Mouse (Mus musculus) forebrain, embryonic 15.5 days (tissue): ENCODE data around the gene Tango6. TPM values are rescaled to one million over a fixed set of nuclear protein-coding genes. Genes with fewer than 3 reads are reported as not detected.

ENCODE experiments used
- ATAC-seq: fragments of 200-750 bp; cut with Nextera tagmentation; replicated peaks from 2 replicates; pipeline ENCODE4 v1.8.0; 2017; ENCODE audit warnings: mild to moderate bottlenecking, moderate TSS enrichment, moderate library complexity
- H3K27ac ChIP-seq: fragments of 300-500 bp; sonication (generic); replicated peaks from 2 replicates; pipeline ENCODE4 v1.5.1; 2015; ENCODE audit warnings: mild to moderate bottlenecking, inconsistent platforms
- H3K27me3 ChIP-seq: fragments of 300-500 bp; sonication (generic); 2 replicates; pipeline ENCODE4 v1.6.1; 2015; ENCODE audit warnings: inconsistent platforms
- H3K36me3 ChIP-seq: fragments of 300-500 bp; sonication (generic); 2 replicates; pipeline ENCODE4 v1.6.1; 2015; ENCODE audit warnings: mild to moderate bottlenecking, inconsistent platforms
- H3K4me1 ChIP-seq: fragments of 300-500 bp; sonication (generic); 2 replicates; pipeline ENCODE4 v1.6.1; 2015; ENCODE audit warnings: inconsistent platforms
- H3K4me2 ChIP-seq: fragments of 300-500 bp; sonication (generic); replicated peaks from 2 replicates; pipeline ENCODE4 v1.6.1; 2015; ENCODE audit warnings: mild to moderate bottlenecking, inconsistent platforms
- H3K4me3 ChIP-seq: fragments of 300-500 bp; sonication (generic); 2 replicates; pipeline ENCODE4 v1.5.1; 2015; ENCODE audit warnings: mild to moderate bottlenecking, inconsistent platforms
- H3K9ac ChIP-seq: fragments of 300-500 bp; sonication (generic); replicated peaks from 2 replicates; pipeline ENCODE4 v1.6.1; 2015; ENCODE audit warnings: mild to moderate bottlenecking, inconsistent platforms
- H3K9me3 ChIP-seq: fragments of 300-500 bp; sonication (generic); 2 replicates; pipeline ENCODE4 v1.6.1; 2016; ENCODE audit warnings: inconsistent platforms
- WGBS: fragments of 180-500 bp; shearing (Covaris S2); methylation state at CpG from one replicate; pipeline ENCODE4 v1.1.7; 2015; ENCODE audit warnings: mixed read lengths; 5-methylcytosine and 5-hydroxymethylcytosine counted together
- polyA plus RNA-seq: library from polyadenylated mRNA; unstranded; fragments of >200 nt; fragmentation: Nextera tagmentation; extraction: Ambion mirVana; gene quantifications from 2 replicates; pipeline ENCODE4 v1.2.1, GENCODE M21; 2015

Gene Tango6
- polyA plus RNA-seq, 1 experiment from 2014 or later, result 4.9 TPM

DNA sequence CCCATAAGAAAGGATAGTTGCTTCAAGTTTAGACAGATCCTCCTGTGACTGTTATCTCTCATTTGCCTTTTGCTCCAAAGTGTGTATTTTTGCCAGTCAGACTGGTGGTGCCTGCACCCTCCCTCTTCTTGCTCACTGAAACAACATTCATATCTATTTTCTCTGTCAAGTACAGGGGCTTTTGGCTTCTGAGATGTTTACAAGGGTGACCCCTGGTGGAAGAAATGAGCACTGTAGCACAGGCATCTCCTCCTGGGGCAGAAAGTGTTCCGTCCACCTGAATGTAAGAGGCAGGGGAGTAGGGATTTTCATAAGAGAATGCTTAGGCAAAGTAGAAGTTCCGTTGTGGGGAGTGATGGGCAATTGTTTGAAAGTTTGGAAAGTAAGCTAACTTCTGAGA is 35.5 kb upstream of the Tango6 start:
- Histone ChIP-seq H3K4me1 (no peaks in the 10 kb centered on the region), H3K27me3 (no peaks in the 10 kb centered on the region), H3K9ac (no peak overlapping the region), H3K36me3 (no peaks in the 10 kb centered on the region), H3K4me3 (no peak overlapping the region), H3K4me2 (no peak overlapping the region), H3K27ac (no peak overlapping the region), H3K9me3 (no peaks in the 10 kb centered on the region)
- no peak for ATAC-seq
- 39% methylated on average over 2 of the region's 2 CpGs for WGBS

- Histone ChIP-seq H3K27me3 (no peaks in the 10 kb centered on the region), H3K36me3 (no peaks in the 10 kb centered on the region), H3K27ac (no peak overlapping the region), H3K9me3 (no peaks in the 10 kb centered on the region), H3K4me3 (no peak overlapping the region), H3K4me2 (no peak overlapping the region), H3K9ac (no peak overlapping the region), H3K4me1 (no peaks in the 10 kb centered on the region)
- no peak for ATAC-seq
- 93% methylated on average over 8 of the region's 8 CpGs for WGBS
Observed at GRCm38 (mm10) chr8:106648421-106648820, 34.4 kb upstream of the Tango6 start.

DNA sequence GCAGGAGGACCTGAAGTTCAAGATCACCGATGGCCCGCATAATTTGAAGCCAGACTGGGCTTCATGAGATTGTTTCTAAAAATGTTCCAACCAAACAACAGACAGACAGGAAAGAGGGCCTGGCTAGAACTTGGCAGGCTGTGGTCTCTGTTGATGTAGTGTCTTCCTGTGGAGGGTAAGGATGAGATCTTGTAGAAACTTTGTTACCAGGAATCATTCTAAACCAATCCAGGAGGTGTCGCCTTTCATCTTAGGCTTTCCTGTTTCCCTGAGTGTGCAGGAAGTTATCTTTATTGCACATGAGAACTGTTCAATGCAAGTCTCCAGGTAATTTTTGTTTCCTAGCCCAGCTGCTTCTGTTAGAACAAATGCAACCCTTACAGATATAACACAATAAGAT is 30.9 kb upstream of the Tango6 start:
- Histone ChIP-seq H3K36me3 (no peaks in the 10 kb centered on the region), H3K4me1 (no peaks in the 10 kb centered on the region), H3K4me2 (no peak overlapping the region), H3K4me3 (no peak overlapping the region), H3K27ac (no peak overlapping the region), H3K9me3 (no peaks in the 10 kb centered on the region), H3K27me3 (no peaks in the 10 kb centered on the region), H3K9ac (no peak overlapping the region)
- no peak for ATAC-seq
- WGBS, result 91% methylated on average over 3 of the region's 3 CpGs

DNA sequence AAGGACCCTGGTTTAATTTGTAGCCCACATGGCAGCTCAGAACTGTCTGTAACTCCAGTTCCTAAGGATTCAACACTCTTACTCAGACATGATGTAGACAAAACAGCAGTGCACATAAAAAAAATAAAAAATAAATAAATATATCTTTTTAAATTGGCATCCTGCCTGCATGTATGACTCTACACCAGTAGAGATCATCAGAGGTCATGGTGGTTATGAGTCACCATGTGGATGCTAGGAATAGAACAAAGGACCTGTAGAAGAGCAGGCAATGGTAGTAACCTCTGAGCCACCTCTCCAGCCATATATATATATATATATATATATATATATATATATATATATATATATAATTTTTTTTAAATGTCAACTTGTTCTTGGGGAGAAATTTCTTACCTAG is 26.8 kb upstream of the Tango6 start:
- Histone ChIP-seq H3K4me1 (no peaks in the 10 kb centered on the region), H3K27me3 (no peaks in the 10 kb centered on the region), H3K27ac (no peak overlapping the region), H3K9me3 (no peaks in the 10 kb centered on the region), H3K4me2 (no peak overlapping the region), H3K4me3 (no peak overlapping the region), H3K9ac (no peak overlapping the region), H3K36me3 (no peaks in the 10 kb centered on the region)
- ATAC-seq, result no peak

GRCm38 (mm10) chr8:106672786-106673185 is 10.1 kb upstream of the Tango6 start:
- no peaks in the 10 kb centered on the region for H3K4me1 ChIP-seq
- WGBS, result 64% methylated on average over 2 of the region's 2 CpGs
- no peak overlapping the region for H3K4me2 ChIP-seq
- H3K9ac ChIP-seq, result no peak overlapping the region
- H3K4me3 ChIP-seq, result no peak overlapping the region
- H3K36me3 ChIP-seq, result no peaks in the 10 kb centered on the region
- H3K27ac ChIP-seq, result no peak overlapping the region
- H3K9me3 ChIP-seq, result no peaks in the 10 kb centered on the region
- H3K27me3 ChIP-seq, result no peaks in the 10 kb centered on the region
- no peak for ATAC-seq

- Histone ChIP-seq H3K4me2 (no peak overlapping the region), H3K27ac (no peak overlapping the region), H3K4me3 (no peak overlapping the region), H3K9ac (no peak overlapping the region), H3K27me3 (no peaks in the 10 kb centered on the region), H3K4me1 (no peaks in the 10 kb centered on the region), H3K9me3 (no peaks in the 10 kb centered on the region), H3K36me3 (no peaks in the 10 kb centered on the region)
- no peak for ATAC-seq
- WGBS, result 98% methylated on average over 15 of the region's 15 CpGs
Observed at GRCm38 (mm10) chr8:106674318-106674717, 8.6 kb upstream of the Tango6 start.

- ATAC-seq, result no peak
- no peaks in the 10 kb centered on the region for H3K27me3 ChIP-seq
- H3K9me3 ChIP-seq, result no peaks in the 10 kb centered on the region
- H3K9ac ChIP-seq, result no peak overlapping the region
- H3K27ac ChIP-seq, result no peak overlapping the region
- WGBS, result 74% methylated on average over 8 of the region's 8 CpGs
- H3K4me2 ChIP-seq, result no peak overlapping the region
- H3K36me3 ChIP-seq, result no peaks in the 10 kb centered on the region
- no peak overlapping the region for H3K4me3 ChIP-seq
- H3K4me1 ChIP-seq, result no peaks in the 10 kb centered on the region
Observed at GRCm38 (mm10) chr8:106674894-106675293, 8.0 kb upstream of the Tango6 start.

- no peak overlapping the region for H3K4me2 ChIP-seq
- no peaks in the 10 kb centered on the region for H3K9me3 ChIP-seq
- ATAC-seq, result no peak
- no peaks in the 10 kb centered on the region for H3K27me3 ChIP-seq
- H3K36me3 ChIP-seq, result no peaks in the 10 kb centered on the region
- H3K9ac ChIP-seq, result no peak overlapping the region
- WGBS, result 94% methylated on average over 4 of the region's 4 CpGs
- no peak overlapping the region for H3K27ac ChIP-seq
- H3K4me3 ChIP-seq, result no peak overlapping the region
- H3K4me1 ChIP-seq, result no peaks in the 10 kb centered on the region
Observed at GRCm38 (mm10) chr8:106684387-106684786, 1.5 kb downstream of the Tango6 start.

GRCm38 (mm10) chr8:106687479-106687878 is 4.6 kb downstream of the Tango6 start:
- Histone ChIP-seq H3K27me3 (no peaks in the 10 kb centered on the region), H3K4me2 (no peak overlapping the region), H3K4me3 (no peak overlapping the region), H3K4me1 (no peaks in the 10 kb centered on the region), H3K27ac (no peak overlapping the region), H3K36me3 (no peaks in the 10 kb centered on the region), H3K9ac (no peak overlapping the region), H3K9me3 (no peaks in the 10 kb centered on the region)
- WGBS, result 3% methylated on average over 4 of the region's 4 CpGs
- no peak for ATAC-seq

DNA sequence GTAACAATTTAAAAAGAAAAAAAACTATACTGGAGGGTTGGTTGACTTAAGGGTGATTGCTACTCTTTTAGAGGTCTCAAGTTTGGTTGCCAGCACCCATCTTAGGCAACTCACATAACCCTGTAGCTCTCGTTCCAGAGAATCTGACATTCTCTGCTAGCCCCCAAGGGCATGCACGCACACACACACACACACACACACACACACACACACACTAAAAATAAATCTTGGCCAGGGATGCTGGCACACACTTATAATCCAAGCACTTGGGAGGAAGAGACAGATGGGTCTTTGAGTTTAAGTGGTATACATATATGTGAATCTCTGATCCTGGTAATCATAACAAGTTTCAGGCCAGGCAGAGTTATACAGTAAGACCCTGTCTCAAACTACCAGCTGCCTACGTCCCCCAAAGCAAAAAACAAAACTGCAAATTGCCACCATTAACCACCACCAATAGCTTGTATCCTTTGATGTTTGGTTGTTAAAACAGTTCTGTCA is 14.9 kb downstream of the Tango6 start:
- H3K9me3 ChIP-seq, result no peaks in the 10 kb centered on the region
- WGBS, result 69% methylated on average over 3 of the region's 3 CpGs
- H3K4me1 ChIP-seq, result no peaks in the 10 kb centered on the region
- no peak overlapping the region for H3K4me2 ChIP-seq
- H3K4me3 ChIP-seq, result no peak overlapping the region
- ATAC-seq, result no peak; the same call in 1 of the 2 replicates
- H3K36me3 ChIP-seq, result no peaks in the 10 kb centered on the region; the same call in 1 of the 2 replicates
- H3K9ac ChIP-seq, result no peak overlapping the region
- no peak overlapping the region for H3K27ac ChIP-seq
- H3K27me3 ChIP-seq, result no peaks in the 10 kb centered on the region

DNA sequence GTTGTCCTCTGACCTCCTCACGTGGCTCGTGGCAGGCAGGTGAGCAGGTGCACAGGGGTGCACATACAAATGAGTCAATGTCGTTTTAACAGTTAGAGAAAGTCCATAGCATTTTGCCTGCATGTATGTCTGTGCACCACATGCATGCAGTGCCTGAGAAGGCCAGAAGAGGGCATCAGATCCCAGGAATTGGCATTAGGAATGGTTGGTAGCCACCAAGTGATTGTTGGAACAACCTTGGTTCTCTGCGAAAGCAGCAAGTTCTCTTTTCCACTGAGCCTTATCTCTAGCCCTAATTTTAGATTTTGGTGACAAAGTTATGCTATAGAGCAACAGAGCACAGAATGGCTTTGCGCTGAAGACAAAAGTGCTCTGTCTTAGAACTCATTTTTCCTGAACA is 16.7 kb downstream of the Tango6 start:
- 73% methylated on average over 5 of the region's 5 CpGs for WGBS

GRCm38 (mm10) chr8:106700131-106700530 is 17.3 kb downstream of the Tango6 start:
- H3K9me3 ChIP-seq, result no peaks in the 10 kb centered on the region
- H3K27ac ChIP-seq, result no peak overlapping the region
- no peak overlapping the region for H3K9ac ChIP-seq
- no peaks in the 10 kb centered on the region for H3K4me1 ChIP-seq
- H3K27me3 ChIP-seq, result no peaks in the 10 kb centered on the region
- no peak overlapping the region for H3K4me2 ChIP-seq
- H3K36me3 ChIP-seq, result no peaks in the 10 kb centered on the region; the same call in 1 of the 2 replicates
- WGBS, result 91% methylated on average over 6 of the region's 6 CpGs
- no peak overlapping the region for H3K4me3 ChIP-seq
- ATAC-seq, result no peak

More for the DNA sequence above, 16.7 kb downstream of the Tango6 start:
- ATAC-seq, result no peak
- Histone ChIP-seq H3K4me1 (no peaks in the 10 kb centered on the region), H3K27me3 (no peaks in the 10 kb centered on the region), H3K9me3 (no peaks in the 10 kb centered on the region), H3K4me3 (no peak overlapping the region), H3K36me3 (no peaks in the 10 kb centered on the region; the same call in 1 of the 2 replicates), H3K27ac (no peak overlapping the region), H3K4me2 (no peak overlapping the region), H3K9ac (no peak overlapping the region)

GRCm38 (mm10) chr8:106701360-106701759 is 18.5 kb downstream of the Tango6 start:
- Histone ChIP-seq H3K4me1 (no peaks in the 10 kb centered on the region), H3K36me3 (no peaks in the 10 kb centered on the region; the same call in 1 of the 2 replicates), H3K4me2 (no peak overlapping the region), H3K27me3 (no peaks in the 10 kb centered on the region), H3K9me3 (no peaks in the 10 kb centered on the region), H3K9ac (no peak overlapping the region), H3K4me3 (no peak overlapping the region), H3K27ac (no peak overlapping the region)
- ATAC-seq, result no peak
- WGBS, result 91% methylated on average over 3 of the region's 3 CpGs
